Mouse (Mus musculus) splenic B cell, adult 2 months (primary cell): ENCODE results near the gene Neu1.
"Not testable (repeated sequence)": the region's sequence is repeated elsewhere in the genome, so short reads cannot be mapped to it uniquely, and the experiment has no call there.

Source experiments
- DNase-seq: peaks from one replicate; pipeline ENCODE4 v3.0.0-alpha.2; 2011; ENCODE audit warnings: low read depth, low spot score
- H3K27me3 ChIP-seq: 2 replicates; pipeline ENCODE4 v1.6.1; 2012; ENCODE audit warnings: mild to moderate bottlenecking, low read length, moderate library complexity, mixed read lengths; ENCODE audit not compliant: control insufficient read depth, poor library complexity, insufficient read depth, severe bottlenecking
- H3K36me3 ChIP-seq: 2 replicates; pipeline ENCODE4 v1.6.1; 2012; ENCODE audit warnings: mild to moderate bottlenecking, low read length, moderate library complexity, mixed read lengths; ENCODE audit not compliant: control insufficient read depth, poor library complexity, insufficient read depth, severe bottlenecking

Neu1 gene

DNA sequence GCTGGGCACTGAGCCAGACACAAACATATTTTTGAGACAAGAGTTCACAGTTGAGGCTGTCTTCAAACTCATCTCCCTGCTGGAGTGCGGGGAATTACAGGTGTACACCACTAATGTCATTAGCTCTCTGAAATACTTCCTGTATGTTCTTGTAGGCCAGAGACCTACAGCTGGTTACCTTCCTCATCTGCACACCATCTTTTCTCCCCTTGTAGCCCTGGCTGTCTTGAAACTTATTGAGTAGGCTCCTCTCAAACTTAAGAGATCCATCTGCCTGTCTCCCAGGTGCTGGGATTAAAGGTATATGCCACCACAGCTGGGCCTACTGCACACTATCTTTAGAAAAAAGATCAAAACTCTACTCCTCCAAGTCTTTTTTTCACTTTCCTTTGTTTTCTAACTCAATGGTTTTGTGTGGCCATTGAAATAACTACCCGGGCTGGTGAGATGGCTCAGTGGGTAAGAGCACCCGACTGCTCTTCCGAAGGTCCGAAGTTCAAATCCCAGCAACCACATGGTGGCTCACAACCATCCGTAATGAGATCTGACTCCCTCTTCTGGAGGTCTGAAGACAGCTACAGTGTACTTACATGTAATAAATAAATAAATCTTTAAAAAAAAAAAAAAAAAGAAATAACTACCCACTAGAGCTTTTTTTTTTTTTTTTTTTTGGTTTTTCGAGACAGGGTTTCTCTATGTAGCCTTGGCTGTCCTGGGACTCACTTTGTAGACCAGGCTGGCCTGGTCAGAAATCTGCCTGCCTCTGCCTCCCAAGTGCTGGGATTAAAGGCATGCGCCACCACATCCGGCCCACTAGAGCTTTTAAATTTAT is 17.9 kb downstream of the Neu1 start:
- H3K36me3 ChIP-seq, H3K27me3 ChIP-seq, DNase-seq: not testable (repeated sequence)

GRCm38 (mm10) chr17:34949553-34949969 is 18.5 kb downstream of the Neu1 start:
- H3K27me3 ChIP-seq: no peaks in the 10 kb centered on the region
- H3K36me3 ChIP-seq: 0 out of 2 replicates have a peak, but pooled peaks cover 2% of the 10 kb centered on the region
- no peak for DNase-seq

DNA sequence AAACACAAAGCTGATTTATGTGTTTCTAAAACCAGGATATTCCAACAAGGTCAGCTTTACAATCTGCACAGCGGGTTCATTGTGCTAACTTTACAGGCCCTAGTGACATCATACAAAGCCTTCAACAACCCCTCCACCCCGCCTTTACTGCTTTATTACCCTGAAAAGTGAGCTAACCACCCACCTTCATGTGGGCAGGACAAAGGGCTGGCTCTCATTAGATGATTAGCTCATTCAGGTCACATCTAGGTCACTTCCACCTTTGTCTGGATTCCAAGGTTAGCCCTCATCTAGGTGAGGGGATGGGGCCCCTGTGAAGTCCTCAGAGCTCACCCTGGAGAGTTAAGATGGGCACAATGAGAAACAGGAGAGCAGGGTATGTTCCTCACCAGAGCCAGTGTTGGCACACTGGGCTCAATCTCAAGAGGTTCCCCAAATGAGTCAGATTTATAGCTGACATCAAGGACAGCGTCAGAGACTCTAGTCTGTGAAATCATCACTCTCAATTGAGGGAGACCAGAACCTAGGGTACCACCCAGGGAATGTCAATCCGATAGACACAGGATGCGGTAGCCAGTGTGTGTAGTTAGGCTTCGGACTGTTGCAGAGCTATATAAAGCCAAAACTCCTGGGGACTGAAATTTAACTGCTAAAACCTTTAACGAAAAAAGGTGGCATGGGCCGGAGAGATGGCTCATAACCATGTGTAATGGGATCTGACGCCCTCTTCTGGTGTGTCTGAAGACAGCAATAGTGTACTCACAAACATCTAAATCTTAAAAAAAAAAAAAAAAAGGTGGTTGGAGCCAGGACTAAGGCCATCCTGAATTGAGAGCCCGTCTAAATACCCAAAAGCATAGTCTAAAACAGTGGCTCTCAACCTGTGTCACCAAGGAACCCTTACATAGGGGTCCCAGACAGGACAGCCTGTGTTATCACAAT is 19.7 kb downstream of the Neu1 start:
- no peak for DNase-seq
- H3K27me3 ChIP-seq: no peaks in the 10 kb centered on the region
- 0 out of 2 replicates have a peak, but pooled peaks cover 2% of the 10 kb centered on the region for H3K36me3 ChIP-seq

- DNase-seq: no peak
- no peaks in the 10 kb centered on the region for H3K27me3 ChIP-seq
- 0 out of 2 replicates have a peak, but pooled peaks cover 2% of the 10 kb centered on the region for H3K36me3 ChIP-seq
These were observed 20.8 kb downstream of the Neu1 start for GRCm38 (mm10) chr17:34951636-34952377.

DNA sequence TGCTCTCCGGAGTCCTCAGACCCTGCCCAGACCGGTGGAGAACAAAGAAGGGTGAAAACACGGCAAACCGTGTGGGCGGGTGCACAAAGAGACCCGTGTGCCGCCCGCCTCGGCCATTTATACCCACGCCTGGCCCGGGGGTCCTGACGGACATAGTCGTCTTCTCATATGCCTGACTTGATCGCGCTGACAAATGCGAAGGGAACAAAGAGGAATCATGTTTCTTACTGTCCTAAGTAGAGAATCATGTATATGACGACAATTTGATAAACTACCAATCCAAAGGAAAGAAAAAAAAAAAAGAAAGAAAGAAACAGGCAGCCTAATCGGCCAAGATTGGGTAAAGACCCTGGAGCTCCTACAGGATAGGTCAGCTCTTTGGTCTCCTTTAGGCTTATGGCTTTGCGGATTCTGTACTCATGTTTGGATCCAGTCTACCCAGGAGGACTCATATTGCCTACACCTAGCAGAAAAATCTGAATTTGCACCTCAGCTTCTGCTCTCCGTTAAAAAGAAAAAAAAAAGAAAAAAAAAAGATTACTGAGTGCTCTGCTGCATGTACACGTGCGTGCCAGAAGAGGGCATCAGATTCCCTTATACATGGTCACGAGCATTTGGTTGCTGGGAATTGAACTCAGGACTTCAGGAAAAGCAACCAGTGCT is 21.5 kb downstream of the Neu1 start:
- DNase-seq: peak; percentile 87
- H3K36me3 ChIP-seq: 0 out of 2 replicates have a peak, but pooled peaks cover 2% of the 10 kb centered on the region
- H3K27me3 ChIP-seq: no peaks in the 10 kb centered on the region

- Histone ChIP-seq H3K36me3 (0 out of 2 replicates have a peak, but pooled peaks cover 2% of the 10 kb centered on the region), H3K27me3 (no peaks in the 10 kb centered on the region)
- peak; percentile 55 for DNase-seq
These were observed 22.2 kb downstream of the Neu1 start for GRCm38 (mm10) chr17:34953258-34953657.

DNA sequence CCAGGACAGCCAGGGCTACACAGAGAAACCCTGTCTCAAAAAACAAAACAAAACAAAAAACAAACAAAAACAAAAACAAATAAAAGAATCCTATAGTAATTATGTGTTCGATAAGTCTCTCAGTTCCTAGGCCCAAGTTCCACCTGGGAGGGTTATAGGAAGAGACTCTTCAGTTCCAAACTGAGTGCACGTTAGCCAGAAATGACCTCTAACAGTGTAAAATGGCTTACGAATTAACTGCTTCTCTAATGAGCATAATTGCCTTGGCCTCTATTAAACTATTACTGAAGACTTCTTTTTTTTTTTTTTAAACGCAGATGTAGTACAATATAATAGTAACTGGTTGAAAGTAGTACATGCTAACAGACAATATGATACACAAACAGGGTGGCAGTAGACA is 22.9 kb downstream of the Neu1 start:
- Histone ChIP-seq H3K36me3 (0 out of 2 replicates have a peak, but pooled peaks cover 2% of the 10 kb centered on the region), H3K27me3 (no peaks in the 10 kb centered on the region)
- DNase-seq: no peak

DNA sequence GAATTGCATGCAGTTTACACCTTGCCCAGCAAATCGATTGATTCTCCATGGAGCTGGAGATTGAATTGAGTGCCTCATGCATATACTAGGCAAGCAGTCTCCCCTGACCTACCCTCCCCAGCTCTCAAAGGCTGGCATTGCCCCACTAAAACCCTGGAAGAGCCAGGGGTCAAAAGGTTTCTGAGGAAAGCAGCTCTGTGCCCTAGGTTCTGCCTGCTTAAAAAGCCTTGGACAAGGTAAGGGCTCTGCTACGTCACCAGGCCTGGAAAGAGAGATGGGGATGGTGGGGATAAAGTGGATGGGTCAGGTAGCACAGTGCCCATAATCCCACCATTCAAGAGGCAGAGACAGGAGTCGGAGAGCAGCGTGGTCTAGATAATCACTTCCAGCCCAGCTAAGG is 23.8 kb downstream of the Neu1 start:
- no peaks in the 10 kb centered on the region for H3K27me3 ChIP-seq
- DNase-seq: peak; percentile 75
- H3K36me3 ChIP-seq: 0 out of 2 replicates have a peak, but pooled peaks cover 2% of the 10 kb centered on the region

- H3K27me3 ChIP-seq: no peaks in the 10 kb centered on the region
- 0 out of 2 replicates have a peak, but pooled peaks cover under 1% of the 10 kb centered on the region for H3K36me3 ChIP-seq
- DNase-seq: peak; percentile 69
These were observed 24.8 kb downstream of the Neu1 start for GRCm38 (mm10) chr17:34955884-34956283.

- H3K36me3 ChIP-seq: no peaks in the 10 kb centered on the region
- peak; percentile 71 for DNase-seq
- H3K27me3 ChIP-seq: no peaks in the 10 kb centered on the region
These were observed 25.3 kb downstream of the Neu1 start for GRCm38 (mm10) chr17:34956340-34956739.

- not testable (repeated sequence) for H3K36me3 ChIP-seq, H3K27me3 ChIP-seq
- DNase-seq: peak; percentile 47
These were observed 26.2 kb downstream of the Neu1 start for GRCm38 (mm10) chr17:34957291-34957690.

DNA sequence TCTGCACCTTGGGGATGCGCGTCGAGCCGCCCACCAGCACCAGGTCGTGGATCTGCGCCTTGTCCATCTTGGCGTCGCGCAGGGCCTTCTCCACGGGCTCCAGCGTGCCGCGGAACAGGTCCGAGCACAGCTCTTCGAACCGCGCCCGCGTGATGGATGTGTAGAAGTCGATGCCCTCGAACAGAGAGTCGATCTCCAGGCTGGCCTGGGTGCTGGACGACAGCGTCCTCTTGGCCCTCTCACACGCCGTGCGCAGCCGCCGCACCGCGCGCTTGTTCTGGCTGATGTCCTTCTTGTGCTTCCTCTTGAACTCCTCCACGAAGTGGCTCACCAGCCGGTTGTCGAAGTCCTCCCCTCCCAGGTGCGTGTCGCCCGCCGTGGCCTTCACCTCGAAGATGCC is 26.9 kb downstream of the Neu1 start:
- H3K36me3 ChIP-seq, H3K27me3 ChIP-seq: not testable (repeated sequence)
- peak; percentile 36 for DNase-seq

- H3K36me3 ChIP-seq, DNase-seq: not testable (repeated sequence)
These were observed 27.7 kb downstream of the Neu1 start for GRCm38 (mm10) chr17:34958734-34959129.

More at GRCm38 (mm10) chr17:34958734-34959129, 27.7 kb downstream of the Neu1 start:
- not testable (repeated sequence) for H3K27me3 ChIP-seq
